Mouse (Mus musculus) lung, embryonic 14.5 days (tissue): ENCODE results near the gene Pum1. TPM values are rescaled to one million over a fixed set of nuclear protein-coding genes. Genes with fewer than 3 reads are reported as not detected.
"Not testable (repeated sequence)": the region's sequence is repeated elsewhere in the genome, so short reads cannot be mapped to it uniquely, and the experiment has no call there.

Source experiments
- ATAC-seq: fragments of 200-750 bp; cut with Nextera tagmentation; 2 replicates; pipeline ENCODE4 v1.8.0; 2017; ENCODE audit warnings: mild to moderate bottlenecking, moderate TSS enrichment, moderate library complexity; ENCODE audit not compliant: insufficient read depth
- DNase-seq: peaks from one replicate; pipeline ENCODE4 v3.0.0-alpha.2; 2015
- H3K27ac ChIP-seq: fragments of 300-500 bp; sonication (generic); 2 replicates; pipeline ENCODE4 v1.5.1; 2014; ENCODE audit warnings: low read depth, mild to moderate bottlenecking, moderate library complexity
- H3K27me3 ChIP-seq: fragments of 300-500 bp; sonication (generic); 2 replicates; pipeline ENCODE4 v1.6.1; 2014; ENCODE audit warnings: low read length, control low read depth; ENCODE audit not compliant: insufficient read depth
- H3K36me3 ChIP-seq: fragments of 300-500 bp; sonication (generic); 2 replicates; pipeline ENCODE4 v1.6.1; 2014; ENCODE audit warnings: control low read depth; ENCODE audit not compliant: insufficient read depth
- H3K4me1 ChIP-seq: fragments of 300-500 bp; sonication (generic); 2 replicates; pipeline ENCODE4 v1.6.1; 2014; ENCODE audit warnings: antibody characterized with exemption, control low read depth; ENCODE audit not compliant: insufficient read depth
- H3K4me2 ChIP-seq: fragments of 300-500 bp; sonication (generic); 2 replicates; pipeline ENCODE4 v1.6.1; 2014; ENCODE audit warnings: mild to moderate bottlenecking
- H3K4me3 ChIP-seq: fragments of 300-500 bp; sonication (generic); 2 replicates; pipeline ENCODE4 v1.5.1; 2014; ENCODE audit warnings: low read depth, low read length
- H3K9ac ChIP-seq: fragments of 300-500 bp; sonication (generic); 2 replicates; pipeline ENCODE4 v1.6.1; 2014
- H3K9me3 ChIP-seq: fragments of 300-500 bp; sonication (generic); 2 replicates; pipeline ENCODE4 v1.6.1; 2016; ENCODE audit warnings: low read depth, low read length, control low read depth
- CTCF ChIP-seq: IDR thresholded peaks from 2 replicates; pipeline ENCODE4 v1.5.1; 2016; ENCODE audit warnings: antibody characterized with exemption, low read depth
- WGBS: fragments of 180-500 bp; shearing (Covaris S2); extraction: QIAGEN DNeasy Blood & Tissue Kit; methylation state at CpG from one replicate; pipeline ENCODE4 v1.1.7; 2014; 5-methylcytosine and 5-hydroxymethylcytosine counted together
- polyA plus RNA-seq: library from polyadenylated mRNA; unstranded; fragments of >200 nt; fragmentation: Nextera tagmentation; extraction: Ambion mirVana; gene quantifications from 2 replicates; pipeline ENCODE4 v1.2.1, GENCODE M21; 2014

The Pum1 gene
- polyA plus RNA-seq, 1 experiment from 2014 or later = 107 TPM

GRCm38 (mm10) chr4:130680676-130681075 is 17.6 kb downstream of the Pum1 start:
- H3K27ac ChIP-seq = no peak overlapping the region
- no peak overlapping the region for H3K4me3 ChIP-seq
- DNase-seq = no peak
- no peaks in the 10 kb centered on the region for H3K9me3 ChIP-seq
- no peak overlapping the region for H3K9ac ChIP-seq
- no peak for ATAC-seq
- no peak for TF ChIP-seq CTCF
- H3K36me3 ChIP-seq = peaks cover 52% of the 10 kb centered on the region
- WGBS = 96% methylated on average over 6 of the region's 6 CpGs
- no peaks in the 10 kb centered on the region for H3K27me3 ChIP-seq
- no peaks in the 10 kb centered on the region for H3K4me1 ChIP-seq
- no peak overlapping the region for H3K4me2 ChIP-seq

- not testable (repeated sequence) for ATAC-seq, H3K4me2 ChIP-seq, DNase-seq, H3K9ac ChIP-seq, H3K4me3 ChIP-seq, H3K27me3 ChIP-seq, H3K9me3 ChIP-seq, H3K27ac ChIP-seq, H3K4me1 ChIP-seq
- peaks cover 55% of the 10 kb centered on the region for H3K36me3 ChIP-seq
- WGBS = 79% methylated on average over 5 of the region's 5 CpGs
These were observed 19.9 kb downstream of the Pum1 start for GRCm38 (mm10) chr4:130683051-130683450.

GRCm38 (mm10) chr4:130693936-130694335 is 30.8 kb downstream of the Pum1 start:
- H3K4me1 ChIP-seq = no peaks in the 10 kb centered on the region
- no peak overlapping the region for H3K27ac ChIP-seq
- TF ChIP-seq CTCF = no peak
- DNase-seq (no peak), ATAC-seq (no peak)
- no peaks in the 10 kb centered on the region for H3K9me3 ChIP-seq
- H3K9ac ChIP-seq = no peak overlapping the region
- no peak overlapping the region for H3K4me3 ChIP-seq
- 86% methylated on average over 3 of the region's 3 CpGs for WGBS
- no peak overlapping the region for H3K4me2 ChIP-seq
- no peaks in the 10 kb centered on the region for H3K27me3 ChIP-seq
- H3K36me3 ChIP-seq = peaks cover 34% of the 10 kb centered on the region

- WGBS = 88% methylated on average over 3 of the region's 3 CpGs
- ATAC-seq = no peak
These were observed 31.9 kb downstream of the Pum1 start for GRCm38 (mm10) chr4:130694982-130695381.

GRCm38 (mm10) chr4:130701061-130701460 is 37.9 kb downstream of the Pum1 start:
- DNase-seq = peak; percentile 17
- Histone ChIP-seq H3K9me3 (no peaks in the 10 kb centered on the region), H3K36me3 (peaks cover 55% of the 10 kb centered on the region), H3K9ac (no peak overlapping the region), H3K27me3 (no peaks in the 10 kb centered on the region), H3K27ac (no peak overlapping the region), H3K4me1 (no peaks in the 10 kb centered on the region), H3K4me3 (no peak overlapping the region), H3K4me2 (no peak overlapping the region)
- WGBS = 87% methylated on average over 2 of the region's 2 CpGs
- no peak for ATAC-seq
- no peak for TF ChIP-seq CTCF

More at GRCm38 (mm10) chr4:130694982-130695381, 31.9 kb downstream of the Pum1 start:
- no peak for TF ChIP-seq CTCF
- Histone ChIP-seq H3K27ac (no peak overlapping the region), H3K4me2 (no peak overlapping the region), H3K4me1 (no peaks in the 10 kb centered on the region), H3K9ac (no peak overlapping the region), H3K9me3 (no peaks in the 10 kb centered on the region), H3K36me3 (peaks cover 34% of the 10 kb centered on the region), H3K27me3 (no peaks in the 10 kb centered on the region), H3K4me3 (no peak overlapping the region)
- no peak for DNase-seq

- Histone ChIP-seq H3K9me3 (no peaks in the 10 kb centered on the region), H3K36me3 (peaks cover 59% of the 10 kb centered on the region), H3K4me2 (no peak overlapping the region), H3K9ac (no peak overlapping the region), H3K4me1 (no peaks in the 10 kb centered on the region), H3K4me3 (no peak overlapping the region), H3K27me3 (no peaks in the 10 kb centered on the region), H3K27ac (no peak overlapping the region)
- no peak for TF ChIP-seq CTCF
- DNase-seq (no peak), ATAC-seq (no peak)
- WGBS = 90% methylated on average over 3 of the region's 3 CpGs
These were observed 39.9 kb downstream of the Pum1 start for GRCm38 (mm10) chr4:130702835-130703535.

GRCm38 (mm10) chr4:130703601-130704000 is 40.5 kb downstream of the Pum1 start:
- no peaks in the 10 kb centered on the region for H3K27me3 ChIP-seq
- 97% methylated on average over 3 of the region's 3 CpGs for WGBS

GRCm38 (mm10) chr4:130704615-130705014 is 41.5 kb downstream of the Pum1 start:
- peaks cover 73% of the 10 kb centered on the region for H3K36me3 ChIP-seq
- no peak for TF ChIP-seq CTCF
- DNase-seq = no peak
- H3K4me2 ChIP-seq = no peak overlapping the region
- H3K9me3 ChIP-seq = no peaks in the 10 kb centered on the region
- no peak overlapping the region for H3K9ac ChIP-seq
- H3K4me1 ChIP-seq = no peaks in the 10 kb centered on the region
- WGBS = 96% methylated on average over 4 of the region's 4 CpGs
- H3K4me3 ChIP-seq = no peak overlapping the region
- no peak for ATAC-seq
- no peaks in the 10 kb centered on the region for H3K27me3 ChIP-seq
- no peak overlapping the region for H3K27ac ChIP-seq

More at GRCm38 (mm10) chr4:130703601-130704000, 40.5 kb downstream of the Pum1 start:
- peaks cover 65% of the 10 kb centered on the region for H3K36me3 ChIP-seq
- DNase-seq (no peak), ATAC-seq (no peak)
- no peak overlapping the region for H3K4me2 ChIP-seq
- H3K27ac ChIP-seq = no peak overlapping the region
- no peak for TF ChIP-seq CTCF
- H3K9me3 ChIP-seq = no peaks in the 10 kb centered on the region
- H3K4me1 ChIP-seq = no peaks in the 10 kb centered on the region
- H3K4me3 ChIP-seq = no peak overlapping the region
- H3K9ac ChIP-seq = no peak overlapping the region
